Mouse (Mus musculus) hindbrain, postnatal 0 days (tissue): ENCODE measurements around the gene Maml3. TPM values are rescaled to one million over a fixed set of nuclear protein-coding genes. Genes with fewer than 3 reads are reported as not detected.

Experiments
- ATAC-seq: fragments of 200-750 bp; cut with Nextera tagmentation; 2 replicates; pipeline ENCODE4 v1.8.0; 2017; ENCODE audit warnings: mild to moderate bottlenecking, moderate TSS enrichment, moderate library complexity
- DNase-seq: peaks from one replicate; pipeline ENCODE4 v3.0.0-alpha.2; 2015; ENCODE audit warnings: low spot score
- H3K27ac ChIP-seq: fragments of 300-500 bp; sonication (generic); 2 replicates; pipeline ENCODE4 v1.5.1; 2014; ENCODE audit warnings: mild to moderate bottlenecking
- H3K27me3 ChIP-seq: fragments of 300-500 bp; sonication (generic); 2 replicates; pipeline ENCODE4 v1.6.1; 2014; ENCODE audit warnings: low read length, mixed read lengths; ENCODE audit not compliant: insufficient read depth
- H3K36me3 ChIP-seq: fragments of 300-500 bp; sonication (generic); 2 replicates; pipeline ENCODE4 v1.6.1; 2014; ENCODE audit warnings: low read length, mixed read lengths; ENCODE audit not compliant: insufficient read depth
- H3K4me1 ChIP-seq: fragments of 300-500 bp; sonication (generic); 2 replicates; pipeline ENCODE4 v1.6.1; 2014; ENCODE audit warnings: antibody characterized with exemption, low read length, mixed read lengths; ENCODE audit not compliant: insufficient read depth
- H3K4me2 ChIP-seq: fragments of 300-500 bp; sonication (generic); 2 replicates; pipeline ENCODE4 v1.6.1; 2014; ENCODE audit warnings: low read depth, mild to moderate bottlenecking, low read length, moderate library complexity, mixed read lengths
- H3K4me3 ChIP-seq: fragments of 300-500 bp; sonication (generic); 2 replicates; pipeline ENCODE4 v1.5.1; 2014; ENCODE audit warnings: low read length
- H3K9ac ChIP-seq: fragments of 300-500 bp; sonication (generic); replicated peaks from 2 replicates; pipeline ENCODE4 v1.6.1; 2014; ENCODE audit warnings: mild to moderate bottlenecking, low read length, moderate library complexity, mixed read lengths
- H3K9me3 ChIP-seq: fragments of 300-500 bp; sonication (generic); 2 replicates; pipeline ENCODE4 v1.6.1; 2016; ENCODE audit warnings: low read length, mixed read lengths
- CTCF ChIP-seq: IDR thresholded peaks from 2 replicates; pipeline ENCODE4 v1.5.1; 2016; ENCODE audit warnings: antibody characterized with exemption, control low read depth, low read depth
- WGBS: fragments of 180-500 bp; shearing (Covaris S2); extraction: QIAGEN DNeasy Blood & Tissue Kit; methylation state at CpG from one replicate; pipeline ENCODE4 v1.1.7; 2014; 5-methylcytosine and 5-hydroxymethylcytosine counted together
- polyA plus RNA-seq: library from polyadenylated mRNA; unstranded; fragments of >200 nt; fragmentation: Nextera tagmentation; extraction: Ambion mirVana; gene quantifications from 2 replicates; pipeline ENCODE4 v1.2.1, GENCODE M21; 2015
- total RNA-seq: library from RNA; depleted of rRNA; stranded (reverse); fragments of >200 nt; gene quantifications from 2 replicates; pipeline ENCODE4 v1.2.3, GENCODE M21; 2014

The Maml3 gene
- total and polyA plus RNA-seq, 2 experiments from 2014 or later: 4.8 to 18.8 TPM

- Histone ChIP-seq H3K4me3 (no peak overlapping the region), H3K9me3 (no peaks in the 10 kb centered on the region), H3K27ac (no peak overlapping the region), H3K27me3 (no peaks in the 10 kb centered on the region), H3K36me3 (no peaks in the 10 kb centered on the region), H3K4me2 (no peak overlapping the region), H3K4me1 (peaks cover 8% of the 10 kb centered on the region), H3K9ac (no peak overlapping the region)
- 82% methylated on average over 6 of the region's 6 CpGs for WGBS
- ATAC-seq (no peak), DNase-seq (no peak)
- no peak for TF ChIP-seq CTCF
Observed at GRCm38 (mm10) chr3:51742405-51742804, 362.5 kb downstream of the Maml3 start.

GRCm38 (mm10) chr3:51741824-51742223 is 363.1 kb downstream of the Maml3 start:
- no peak for DNase-seq
- H3K4me1 ChIP-seq: peaks cover 8% of the 10 kb centered on the region
- H3K27ac ChIP-seq: no peak overlapping the region
- H3K27me3 ChIP-seq: no peaks in the 10 kb centered on the region
- no peaks in the 10 kb centered on the region for H3K36me3 ChIP-seq
- H3K4me3 ChIP-seq: no peak overlapping the region
- peak; percentile 25; the same call in 1 of the 2 replicates for ATAC-seq
- 67% methylated on average over 10 of the region's 10 CpGs for WGBS
- no peak overlapping the region for H3K9ac ChIP-seq
- TF ChIP-seq CTCF: no peak
- no peaks in the 10 kb centered on the region for H3K9me3 ChIP-seq
- no peak overlapping the region for H3K4me2 ChIP-seq

- H3K27ac ChIP-seq: peak overlapping the region; percentile 68
- no peak overlapping the region for H3K4me3 ChIP-seq
- no peaks in the 10 kb centered on the region for H3K36me3 ChIP-seq
- no peaks in the 10 kb centered on the region for H3K9me3 ChIP-seq
- H3K4me2 ChIP-seq: no peak overlapping the region
- H3K9ac ChIP-seq: no peak overlapping the region
- TF ChIP-seq CTCF: no peak
- ATAC-seq: no peak
- no peak for DNase-seq
- H3K27me3 ChIP-seq: no peaks in the 10 kb centered on the region
- H3K4me1 ChIP-seq: peaks cover 8% of the 10 kb centered on the region
Observed at GRCm38 (mm10) chr3:51739835-51740112, 365.1 kb downstream of the Maml3 start.

- WGBS: 10% methylated on average over 12 of the region's 12 CpGs
- ATAC-seq: peak; percentile 83
- no peak overlapping the region for H3K4me3 ChIP-seq
- peak overlapping the region; percentile 68 for H3K27ac ChIP-seq
- TF ChIP-seq CTCF: peak; percentile 47
- H3K4me2 ChIP-seq: peak overlapping the region; percentile 18; the same call in 1 of the 2 replicates
- no peaks in the 10 kb centered on the region for H3K36me3 ChIP-seq
- H3K27me3 ChIP-seq: no peaks in the 10 kb centered on the region
- peak overlapping the region; percentile 24; the same call in 1 of the 2 replicates for H3K9ac ChIP-seq
- H3K4me1 ChIP-seq: peaks cover 8% of the 10 kb centered on the region
- H3K9me3 ChIP-seq: no peaks in the 10 kb centered on the region
- peak; percentile 78 for DNase-seq
Observed at GRCm38 (mm10) chr3:51739049-51739834, 365.6 kb downstream of the Maml3 start.

GRCm38 (mm10) chr3:51733685-51734084 is 371.2 kb downstream of the Maml3 start:
- H3K27ac ChIP-seq: no peak overlapping the region
- H3K9me3 ChIP-seq: no peaks in the 10 kb centered on the region
- no peak for DNase-seq
- no peaks in the 10 kb centered on the region for H3K27me3 ChIP-seq
- H3K4me1 ChIP-seq: 0 out of 2 replicates have a peak, but pooled peaks cover 4% of the 10 kb centered on the region
- no peak overlapping the region for H3K4me2 ChIP-seq
- no peak overlapping the region for H3K9ac ChIP-seq
- ATAC-seq: no peak
- no peaks in the 10 kb centered on the region for H3K36me3 ChIP-seq
- WGBS: 93% methylated on average over 3 of the region's 3 CpGs
- TF ChIP-seq CTCF: no peak
- no peak overlapping the region for H3K4me3 ChIP-seq

- H3K4me1 ChIP-seq: peaks cover 11% of the 10 kb centered on the region; the same call in 1 of the 2 replicates
- no peaks in the 10 kb centered on the region for H3K9me3 ChIP-seq
- ATAC-seq (no peak), DNase-seq (no peak)
- WGBS: 64% methylated on average over 16 of the region's 16 CpGs
- no peak overlapping the region for H3K4me3 ChIP-seq
- 0 out of 2 replicates have a peak overlapping the region, but pooled peaks have one; percentile 11 for H3K27ac ChIP-seq
- TF ChIP-seq CTCF: no peak
- H3K27me3 ChIP-seq: no peaks in the 10 kb centered on the region
- no peak overlapping the region for H3K4me2 ChIP-seq
- no peaks in the 10 kb centered on the region for H3K36me3 ChIP-seq
- no peak overlapping the region for H3K9ac ChIP-seq
Observed at GRCm38 (mm10) chr3:51731949-51732636, 372.8 kb downstream of the Maml3 start.

GRCm38 (mm10) chr3:51730662-51731061 is 374.2 kb downstream of the Maml3 start:
- Histone ChIP-seq H3K4me3 (no peak overlapping the region), H3K4me1 (peaks cover 11% of the 10 kb centered on the region; the same call in 1 of the 2 replicates), H3K27ac (no peak overlapping the region), H3K27me3 (no peaks in the 10 kb centered on the region), H3K36me3 (no peaks in the 10 kb centered on the region), H3K9me3 (no peaks in the 10 kb centered on the region), H3K9ac (no peak overlapping the region), H3K4me2 (no peak overlapping the region)
- 78% methylated on average over 7 of the region's 7 CpGs for WGBS
- DNase-seq: no peak
- TF ChIP-seq CTCF: no peak
- ATAC-seq: no peak
